Mouse (Mus musculus): ENCODE data around the gene Maf. TPM values are rescaled to one million over a fixed set of nuclear protein-coding genes. Genes with fewer than 3 reads are reported as not detected.

Maf gene
- polyA plus RNA-seq (2015; fragmentation: Illumina TruSeq; extraction: RNeasy Lipid Tissue Mini Kit (QIAGEN cat#74804); ENCODE audit: insufficient read depth, low read depth, low replicate concordance) = 5.5 TPM

GRCm38 (mm10) chr8:115707731-115708590 lies at the start of gene Maf:
TSS of gene Maf (minus strand) at chr8:115707794.

Measured in pancreas, adult 10 weeks (tissue).